Mouse (Mus musculus): ENCODE data around the gene Vav2.

The Vav2 gene

GRCm38 (mm10) chr2:27312500-27312899 lies 114.3 kb downstream of the Vav2 start:
- no peak for DNase-seq

GRCm38 (mm10) chr2:27311606-27312005 lies 115.2 kb downstream of the Vav2 start:
- no peak for DNase-seq

GRCm38 (mm10) chr2:27310908-27311307 lies 115.9 kb downstream of the Vav2 start:
- no peak for DNase-seq

- DNase-seq, result no peak
These were observed 116.6 kb downstream of the Vav2 start for GRCm38 (mm10) chr2:27310221-27310620.

- no peak for DNase-seq
These were observed 120.2 kb downstream of the Vav2 start for GRCm38 (mm10) chr2:27306628-27307027.

- DNase-seq, result no peak
These were observed 122.1 kb downstream of the Vav2 start for GRCm38 (mm10) chr2:27304741-27305140.

- no peak for DNase-seq
These were observed 122.8 kb downstream of the Vav2 start for GRCm38 (mm10) chr2:27304074-27304473.

- no peak for DNase-seq
These were observed 125.3 kb downstream of the Vav2 start for GRCm38 (mm10) chr2:27301444-27302111.

- no peak for DNase-seq
These were observed 125.9 kb downstream of the Vav2 start for GRCm38 (mm10) chr2:27300725-27301443.

GRCm38 (mm10) chr2:27296656-27297406 lies 130.0 kb downstream of the Vav2 start:
- no peak for DNase-seq

GRCm38 (mm10) chr2:27294777-27295176 lies 132.1 kb downstream of the Vav2 start:
- DNase-seq, result no peak

- DNase-seq, result peak; percentile 74
These were observed 137.8 kb downstream of the Vav2 start for GRCm38 (mm10) chr2:27289019-27289418.

GRCm38 (mm10) chr2:27286971-27287710 lies 139.7 kb downstream of the Vav2 start:
- DNase-seq, result no peak

- no peak for DNase-seq
These were observed 142.4 kb downstream of the Vav2 start for GRCm38 (mm10) chr2:27284441-27284840.

- no peak for DNase-seq
These were observed 145.1 kb downstream of the Vav2 start for GRCm38 (mm10) chr2:27281771-27282170.

GRCm38 (mm10) chr2:27280920-27281611 lies 145.8 kb downstream of the Vav2 start:
- peak; percentile 69 for DNase-seq

- no peak for DNase-seq
These were observed 148.0 kb downstream of the Vav2 start for GRCm38 (mm10) chr2:27278859-27279258.

GRCm38 (mm10) chr2:27268325-27268724 lies 158.5 kb downstream of the Vav2 start:
- DNase-seq, result no peak

- DNase-seq, result no peak
These were observed 161.0 kb downstream of the Vav2 start for GRCm38 (mm10) chr2:27265819-27266218.

- DNase-seq, result no peak
These were observed 163.8 kb downstream of the Vav2 start for GRCm38 (mm10) chr2:27262984-27263383.

GRCm38 (mm10) chr2:27251434-27251833 lies 175.4 kb downstream of the Vav2 start:
- no peak for DNase-seq

- peak; percentile 48 for DNase-seq
These were observed 178.6 kb downstream of the Vav2 start, which contains the start of gene Sardh for GRCm38 (mm10) chr2:27248211-27248610. Sardh (minus strand) TSS chr2:27248337.
